Mouse (Mus musculus) liver, embryonic 12.5 days (tissue): Measurements from ENCODE around the gene Prr3. TPM values are rescaled to one million over a fixed set of nuclear protein-coding genes. Genes with fewer than 3 reads are reported as not detected.
"Not testable (repeated sequence)": the region's sequence is repeated elsewhere in the genome, so short reads cannot be mapped to it uniquely, and the experiment has no call there.

Source experiments
- ATAC-seq: fragments of 200-750 bp; cut with Nextera tagmentation; 2 replicates; pipeline ENCODE4 v1.8.0; 2017; ENCODE audit warnings: moderate number of reproducible peaks, mild to moderate bottlenecking, moderate library complexity
- H3K27ac ChIP-seq: fragments of 300-500 bp; sonication (generic); 2 replicates; pipeline ENCODE4 v1.5.1; 2016; ENCODE audit warnings: mild to moderate bottlenecking
- H3K27me3 ChIP-seq: fragments of 300-500 bp; sonication (generic); replicated peaks from 2 replicates; pipeline ENCODE4 v1.6.1; 2016; ENCODE audit warnings: mild to moderate bottlenecking, moderate library complexity
- H3K36me3 ChIP-seq: fragments of 300-500 bp; sonication (generic); 2 replicates; pipeline ENCODE4 v1.6.1; 2016; ENCODE audit warnings: mild to moderate bottlenecking, moderate library complexity
- H3K4me1 ChIP-seq: fragments of 300-500 bp; sonication (generic); 2 replicates; pipeline ENCODE4 v1.6.1; 2016
- H3K4me2 ChIP-seq: fragments of 300-500 bp; sonication (generic); 2 replicates; pipeline ENCODE4 v1.6.1; 2016; ENCODE audit warnings: mild to moderate bottlenecking, moderate library complexity
- H3K4me3 ChIP-seq: fragments of 300-500 bp; sonication (generic); 2 replicates; pipeline ENCODE4 v1.5.1; 2016; ENCODE audit warnings: mild to moderate bottlenecking, moderate library complexity
- H3K9ac ChIP-seq: fragments of 300-500 bp; sonication (generic); 2 replicates; pipeline ENCODE4 v1.6.1; 2016; ENCODE audit warnings: mild to moderate bottlenecking, moderate library complexity
- H3K9me3 ChIP-seq: fragments of 300-500 bp; sonication (generic); replicated peaks from 2 replicates; pipeline ENCODE4 v1.6.1; 2016; ENCODE audit warnings: mild to moderate bottlenecking, moderate library complexity
- WGBS: fragments of 180-500 bp; shearing (Covaris S2); methylation state at CpG from one replicate; pipeline ENCODE4 v1.1.7; 2016; ENCODE audit not compliant: insufficient replicate concordance; 5-methylcytosine and 5-hydroxymethylcytosine counted together
- polyA plus RNA-seq: library from polyadenylated mRNA; unstranded; fragments of >200 nt; fragmentation: Nextera tagmentation; extraction: Ambion mirVana; gene quantifications from 2 replicates; pipeline ENCODE4 v1.2.1, GENCODE M21; 2016

Gene Prr3
- polyA plus RNA-seq, 1 experiment from 2014 or later = 13.7 TPM

DNA sequence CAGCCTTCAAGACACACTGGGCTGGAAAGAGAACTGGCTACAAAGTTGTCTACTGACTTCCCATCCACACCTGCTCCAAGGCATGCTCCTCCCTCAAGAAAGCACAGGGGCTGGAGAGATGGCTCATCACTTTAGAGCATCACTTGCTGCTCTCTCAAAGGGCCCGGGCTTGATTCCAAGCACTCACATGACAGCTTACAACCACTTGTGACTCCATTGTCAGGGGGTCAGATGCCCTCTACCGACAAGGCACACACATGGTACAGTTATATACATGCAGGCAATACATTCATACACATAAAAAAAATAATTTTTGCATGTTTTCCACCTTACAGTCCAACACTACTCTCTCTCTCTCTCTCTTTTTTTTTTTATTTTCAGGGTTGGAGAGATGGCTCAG, 12.4 kb downstream of the Prr3 start:
- Histone ChIP-seq H3K27me3 (no peaks in the 10 kb centered on the region), H3K36me3 (peaks cover 65% of the 10 kb centered on the region), H3K9me3 (no peaks in the 10 kb centered on the region), H3K4me3 (no peak overlapping the region), H3K9ac (0 out of 2 replicates have a peak overlapping the region, but pooled peaks have one; percentile 8), H3K4me2 (peak overlapping the region; percentile 81), H3K4me1 (peaks cover 46% of the 10 kb centered on the region), H3K27ac (no peak overlapping the region)
- 79% methylated on average over 2 of the region's 2 CpGs for WGBS
- ATAC-seq = no peak

DNA sequence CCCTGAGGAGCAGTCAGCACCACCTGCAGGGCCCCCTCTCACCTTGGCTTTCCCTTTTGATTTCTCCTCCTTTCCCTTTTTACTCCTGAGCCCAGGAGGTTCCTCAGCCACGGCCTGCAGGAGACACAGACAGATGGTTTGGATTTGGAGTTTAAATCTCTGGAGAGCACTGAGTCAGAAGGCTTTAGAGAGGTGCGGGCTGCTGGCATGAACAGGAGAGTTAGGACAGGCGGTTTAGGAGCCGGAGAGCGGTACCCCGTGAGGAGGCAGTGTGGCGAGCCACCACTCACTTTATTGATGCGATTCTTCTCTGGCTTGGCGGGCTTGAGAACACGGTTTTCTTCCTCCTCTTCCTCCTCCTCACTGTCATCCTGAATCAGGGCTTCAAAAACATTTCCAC, 16.8 kb downstream of the Prr3 start:
- WGBS = 84% methylated on average over 10 of the region's 10 CpGs
- H3K27me3 ChIP-seq = no peaks in the 10 kb centered on the region
- no peaks in the 10 kb centered on the region for H3K9me3 ChIP-seq
- no peak overlapping the region for H3K27ac ChIP-seq
- no peak overlapping the region for H3K4me2 ChIP-seq
- H3K4me3 ChIP-seq = no peak overlapping the region
- H3K4me1 ChIP-seq = peaks cover 28% of the 10 kb centered on the region
- H3K9ac ChIP-seq = no peak overlapping the region
- no peak for ATAC-seq
- H3K36me3 ChIP-seq = peaks cover 97% of the 10 kb centered on the region

DNA sequence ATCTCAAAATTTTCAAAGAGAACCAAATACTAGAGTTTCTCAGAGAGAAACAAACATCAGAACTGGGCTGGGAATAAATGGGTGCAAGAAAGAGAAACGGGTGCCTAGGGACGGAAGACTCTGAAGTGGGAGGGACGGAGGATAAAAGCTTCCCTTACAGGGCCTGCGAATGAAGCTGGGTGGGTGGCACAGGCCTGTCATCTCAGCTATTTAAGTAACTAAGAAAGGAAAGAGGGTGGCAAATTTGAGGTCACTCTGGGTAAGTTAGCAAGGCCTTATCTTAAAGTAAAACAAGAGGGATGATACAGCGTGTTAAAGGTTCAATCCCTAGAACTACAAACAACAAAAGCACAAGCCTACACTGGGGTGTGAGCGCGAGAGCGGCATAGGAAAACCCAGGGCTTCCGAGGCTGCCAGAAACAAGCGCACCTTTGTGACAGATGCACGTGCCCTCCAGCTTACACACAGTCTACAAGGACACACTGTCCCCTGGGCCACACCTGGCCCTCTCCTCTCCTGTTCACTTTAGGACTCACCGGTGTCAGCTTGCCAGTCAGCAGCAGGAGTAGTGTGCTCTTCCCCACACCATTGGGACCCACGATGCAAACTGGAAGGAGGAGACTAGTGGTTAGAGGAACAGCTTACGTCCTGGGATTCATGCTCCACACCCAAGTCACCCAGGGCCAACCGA, 21.4 kb downstream of the Prr3 start:
- Histone ChIP-seq H3K9me3 (no peaks in the 10 kb centered on the region), H3K36me3 (peaks cover 89% of the 10 kb centered on the region), H3K4me1 (no peaks in the 10 kb centered on the region), H3K4me3 (no peak overlapping the region), H3K27me3 (no peaks in the 10 kb centered on the region), H3K9ac (no peak overlapping the region), H3K4me2 (no peak overlapping the region), H3K27ac (no peak overlapping the region)
- no peak for ATAC-seq
- 88% methylated on average over 15 of the region's 15 CpGs for WGBS

DNA sequence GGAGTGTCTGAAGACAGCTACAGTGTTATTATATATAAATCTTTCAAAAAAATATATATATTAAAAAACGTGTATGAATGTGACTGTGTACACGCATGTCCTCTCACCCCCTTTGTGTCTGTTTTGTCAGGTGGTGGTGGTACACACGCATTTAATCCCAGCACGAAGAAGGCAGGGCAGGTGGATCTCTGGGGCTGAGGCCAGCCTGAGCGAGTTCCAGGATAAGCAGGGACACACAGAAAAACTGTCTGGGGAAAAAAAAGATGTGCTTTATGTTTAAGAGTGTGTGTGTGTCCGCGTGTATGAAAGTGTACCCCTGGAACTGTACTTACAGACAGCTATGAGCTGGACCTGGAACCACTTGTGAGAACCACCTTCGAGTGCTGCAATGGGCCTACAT, 25.4 kb downstream of the Prr3 start:
- Histone ChIP-seq H3K4me3 (no peak overlapping the region), H3K27ac (no peak overlapping the region), H3K9me3 (no peaks in the 10 kb centered on the region), H3K36me3 (peaks cover 49% of the 10 kb centered on the region), H3K4me1 (no peaks in the 10 kb centered on the region), H3K9ac (no peak overlapping the region), H3K4me2 (no peak overlapping the region), H3K27me3 (0 out of 2 replicates have a peak, but pooled peaks cover 3% of the 10 kb centered on the region)
- ATAC-seq = no peak
- WGBS = 69% methylated on average over 8 of the region's 8 CpGs

DNA sequence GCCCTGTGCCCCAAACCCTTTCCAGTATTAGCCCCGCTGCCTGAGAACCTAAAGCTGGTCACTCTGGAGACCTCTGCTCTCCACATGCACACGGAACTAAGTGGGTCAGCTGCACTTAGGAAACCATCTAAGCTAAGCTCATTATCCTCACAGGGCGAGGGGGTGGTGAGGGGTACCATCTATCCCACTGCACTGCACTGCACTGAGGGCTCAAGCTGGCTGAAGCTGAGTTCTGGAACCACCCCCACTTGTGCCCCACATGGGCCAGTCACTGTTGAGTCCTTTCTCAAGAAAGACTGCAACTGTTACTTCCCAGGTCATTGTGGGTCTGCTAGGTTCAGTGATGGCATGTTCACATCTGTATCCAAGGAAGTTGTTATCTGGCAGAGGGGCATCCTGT, 27.5 kb downstream of the Prr3 start:
- H3K9me3 ChIP-seq, H3K27ac ChIP-seq, H3K9ac ChIP-seq, H3K4me3 ChIP-seq, H3K4me1 ChIP-seq, H3K4me2 ChIP-seq, H3K27me3 ChIP-seq: not testable (repeated sequence)
- H3K36me3 ChIP-seq = peaks cover 28% of the 10 kb centered on the region
- WGBS = 49% methylated on average over 2 of the region's 3 CpGs
- ATAC-seq = 0 out of 2 replicates have a peak, but pooled peaks have one; percentile 30

DNA sequence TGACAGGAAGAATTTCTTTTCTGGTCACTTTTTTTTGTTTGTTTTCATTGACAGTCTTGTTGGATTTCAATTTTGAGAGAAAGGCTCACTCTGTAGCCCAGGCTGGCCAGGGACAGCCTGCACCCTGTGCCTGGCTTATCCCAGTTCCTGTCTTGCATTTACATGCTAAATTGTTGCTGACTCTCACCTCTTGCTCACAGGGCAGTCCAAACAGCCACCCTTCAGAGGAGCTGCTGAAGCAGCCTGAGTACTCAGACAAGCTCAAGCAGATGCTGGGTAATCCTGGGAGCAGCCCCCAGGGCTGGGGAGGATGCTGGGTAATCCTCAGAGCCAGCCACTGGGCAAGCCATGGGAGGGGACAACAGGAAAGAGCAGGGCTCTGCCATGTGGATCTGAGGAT, 29.1 kb downstream of the Prr3 start:
- H3K36me3 ChIP-seq = peaks cover 12% of the 10 kb centered on the region
- H3K27ac ChIP-seq, ATAC-seq, H3K4me1 ChIP-seq, H3K4me2 ChIP-seq, H3K4me3 ChIP-seq, H3K9me3 ChIP-seq, H3K9ac ChIP-seq, H3K27me3 ChIP-seq: not testable (repeated sequence)

DNA sequence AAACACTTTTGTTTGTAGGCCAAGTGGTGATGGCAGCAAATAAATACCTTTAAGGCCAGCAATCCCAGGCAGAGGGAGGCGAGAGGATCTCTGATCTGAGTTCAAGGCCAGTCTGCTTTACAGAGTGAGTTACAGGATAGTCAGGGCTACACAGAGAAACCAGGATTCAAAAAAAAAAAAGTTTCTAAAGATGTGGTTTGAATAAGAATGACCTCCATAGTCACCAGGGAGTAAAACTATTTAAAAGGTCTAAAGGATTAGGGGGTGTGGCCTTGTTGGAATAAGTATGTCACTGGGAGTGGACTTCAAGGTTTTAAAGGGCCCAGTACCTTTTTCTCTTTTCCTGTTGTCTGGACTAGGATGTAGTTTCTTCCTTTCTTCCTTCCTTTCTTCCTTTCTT, 40.1 kb downstream of the Prr3 start:
- 50% methylated on average over 1 of the region's 1 CpGs for WGBS

DNA sequence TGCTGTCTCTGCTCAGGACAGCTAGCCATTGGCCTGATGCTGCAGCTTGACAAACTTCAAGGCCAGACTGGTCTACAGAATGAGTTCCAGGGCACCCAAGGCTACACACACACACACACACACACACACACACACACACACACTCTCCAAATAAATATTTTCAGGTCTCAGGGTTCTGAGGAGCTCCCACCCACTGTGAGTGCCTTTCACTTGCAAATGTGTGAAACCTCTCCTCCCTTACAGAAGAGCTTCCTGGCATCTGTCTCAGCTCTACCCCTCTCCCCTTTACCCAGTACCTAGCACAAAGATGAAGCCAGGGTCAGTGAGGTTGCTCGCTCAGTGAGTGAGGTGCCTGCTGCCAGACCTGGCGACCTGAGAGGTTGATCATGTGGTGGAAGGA, 40.9 kb downstream of the Prr3 start:
- Histone ChIP-seq H3K36me3 (no peaks in the 10 kb centered on the region), H3K27ac (no peak overlapping the region), H3K27me3 (no peaks in the 10 kb centered on the region), H3K4me2 (no peak overlapping the region), H3K4me3 (no peak overlapping the region), H3K9me3 (no peaks in the 10 kb centered on the region; the same call in 1 of the 2 replicates), H3K9ac (no peak overlapping the region), H3K4me1 (no peaks in the 10 kb centered on the region)
- ATAC-seq = no peak
- 50% methylated on average over 2 of the region's 2 CpGs for WGBS

More for the DNA sequence above, 40.1 kb downstream of the Prr3 start:
- Histone ChIP-seq H3K9ac (no peak overlapping the region), H3K4me2 (no peak overlapping the region), H3K27me3 (no peaks in the 10 kb centered on the region), H3K36me3 (no peaks in the 10 kb centered on the region), H3K27ac (no peak overlapping the region), H3K4me1 (no peaks in the 10 kb centered on the region), H3K9me3 (no peaks in the 10 kb centered on the region; the same call in 1 of the 2 replicates), H3K4me3 (no peak overlapping the region)
- no peak for ATAC-seq

DNA sequence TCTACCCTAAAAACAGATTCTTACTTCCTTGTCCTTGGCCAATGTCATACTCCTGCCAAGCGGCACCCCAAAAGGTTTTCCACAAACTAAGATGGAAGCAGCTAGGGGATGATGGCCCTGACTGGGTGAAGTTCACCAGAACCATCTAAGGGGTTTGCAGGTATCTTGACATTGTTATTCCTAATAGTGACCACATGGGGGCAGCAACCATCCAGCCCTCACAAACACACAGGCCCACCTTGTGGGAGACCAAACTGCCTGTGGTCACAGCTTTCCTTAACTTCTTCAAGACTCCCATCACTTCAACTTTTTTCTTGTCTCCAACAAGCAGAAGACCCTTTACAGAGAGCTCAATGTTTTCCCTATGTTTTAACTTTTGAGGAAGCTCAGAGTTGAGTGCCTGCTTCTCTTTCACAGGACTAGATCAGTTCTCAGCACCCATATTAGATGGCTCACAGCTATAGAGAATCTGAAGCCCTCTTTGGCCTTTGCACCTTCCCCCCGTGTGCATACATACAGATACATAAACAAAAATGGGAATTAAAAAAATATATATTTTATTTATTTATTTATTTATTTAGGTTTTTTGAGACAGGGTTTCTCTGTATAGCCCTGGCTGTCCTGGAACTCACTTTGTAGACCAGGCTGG, 42.2 kb downstream of the Prr3 start:
- Histone ChIP-seq H3K4me1 (no peaks in the 10 kb centered on the region), H3K9me3 (no peaks in the 10 kb centered on the region; the same call in 1 of the 2 replicates), H3K27me3 (no peaks in the 10 kb centered on the region), H3K36me3 (no peaks in the 10 kb centered on the region; the same call in 1 of the 2 replicates), H3K4me2 (no peak overlapping the region), H3K9ac (no peak overlapping the region), H3K4me3 (no peak overlapping the region), H3K27ac (no peak overlapping the region)
- WGBS = 20% methylated on average over 2 of the region's 2 CpGs
- peak; percentile 37; the same call in 1 of the 2 replicates for ATAC-seq

DNA sequence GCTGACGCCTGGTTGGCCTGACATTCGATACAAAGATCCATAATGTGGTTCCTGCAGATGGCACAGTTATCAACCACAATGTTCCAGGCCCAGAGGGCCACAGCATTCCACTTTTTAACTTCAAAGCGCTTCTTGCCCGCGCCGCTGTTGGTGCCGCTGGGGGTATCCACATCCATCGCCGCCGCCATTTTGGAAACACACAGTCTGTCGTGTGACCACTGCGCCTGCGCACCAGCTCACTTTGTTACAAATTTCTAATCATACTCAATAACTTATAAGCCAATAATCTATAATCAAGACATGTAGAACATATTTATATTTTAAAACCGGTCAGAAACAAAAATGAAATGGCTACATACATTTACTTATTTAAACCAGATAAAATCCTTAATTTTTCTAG, 44.3 kb downstream of the Prr3 start:
- not testable (repeated sequence) for H3K4me1 ChIP-seq, H3K9ac ChIP-seq, H3K4me2 ChIP-seq, H3K4me3 ChIP-seq, H3K27ac ChIP-seq, H3K27me3 ChIP-seq, H3K9me3 ChIP-seq, ATAC-seq
- peaks cover 19% of the 10 kb centered on the region for H3K36me3 ChIP-seq
- WGBS = 80% methylated on average over 14 of the region's 14 CpGs

DNA sequence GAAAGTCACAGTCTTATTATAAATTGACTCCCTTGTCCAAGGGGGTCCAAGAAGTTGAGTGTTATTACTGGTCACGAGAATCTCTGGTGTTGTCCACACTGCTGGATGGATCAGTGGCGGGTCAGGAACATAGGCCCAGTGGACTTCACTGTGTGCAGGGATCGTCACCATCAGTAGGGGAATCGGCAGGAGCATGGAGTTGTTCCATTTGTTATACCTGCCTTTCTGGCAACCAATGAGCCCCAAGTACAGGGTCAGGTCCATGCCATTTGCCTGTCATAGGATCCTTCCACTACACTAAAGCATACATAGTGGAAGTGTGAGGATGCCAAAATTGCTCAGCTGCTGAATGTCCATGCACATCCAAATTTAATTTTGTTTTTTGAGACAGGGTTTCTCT, 47.4 kb downstream of the Prr3 start:
- 80% methylated on average over 4 of the region's 4 CpGs for WGBS
- Histone ChIP-seq H3K27me3 (no peaks in the 10 kb centered on the region), H3K36me3 (peaks cover 50% of the 10 kb centered on the region), H3K9me3 (no peaks in the 10 kb centered on the region), H3K9ac (no peak overlapping the region), H3K4me2 (no peak overlapping the region), H3K27ac (no peak overlapping the region), H3K4me1 (peaks cover 16% of the 10 kb centered on the region), H3K4me3 (no peak overlapping the region)
- no peak for ATAC-seq

DNA sequence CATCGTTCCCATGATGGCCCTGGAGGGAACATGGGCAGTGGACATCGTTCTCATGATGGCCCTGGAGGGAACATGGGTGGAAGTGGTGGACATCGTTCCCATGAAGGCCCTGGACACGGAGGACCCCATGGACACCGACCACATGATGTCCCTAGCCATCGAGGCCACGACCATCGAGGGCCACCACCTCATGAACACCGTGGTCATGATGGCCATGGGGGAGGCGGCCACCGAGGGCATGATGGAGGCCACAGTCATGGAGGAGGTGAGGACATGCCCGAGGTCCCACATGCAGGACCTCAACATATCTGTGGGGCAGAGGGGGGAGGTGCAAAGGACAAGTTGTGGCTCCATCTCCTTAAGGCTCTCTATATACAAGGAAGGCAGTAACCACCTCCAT, 49.4 kb downstream of the Prr3 start:
- Histone ChIP-seq H3K9me3 (no peaks in the 10 kb centered on the region), H3K4me2 (no peak overlapping the region), H3K27me3 (no peaks in the 10 kb centered on the region), H3K4me1 (peaks cover 35% of the 10 kb centered on the region), H3K27ac (no peak overlapping the region), H3K36me3 (peaks cover 70% of the 10 kb centered on the region), H3K4me3 (no peak overlapping the region), H3K9ac (no peak overlapping the region)
- no peak for ATAC-seq
- WGBS = 90% methylated on average over 12 of the region's 12 CpGs
